Mouse (Mus musculus) spleen, adult 18-20 months (tissue): ENCODE results near the gene Trnp1.

Source experiments
- DNase-seq, 2 experiments: peaks; one replicate each; pipeline ENCODE4 v3.0.0; 2022; ENCODE audit warnings: mixed read lengths in 2 of 2

Gene Trnp1

GRCm38 (mm10) chr4:133458044-133458443 lies 40.3 kb downstream of the Trnp1 start:
- DNase-seq, result no peak

GRCm38 (mm10) chr4:133452433-133452832 lies 45.9 kb downstream of the Trnp1 start:
- DNase-seq, result no peak

GRCm38 (mm10) chr4:133451536-133451935 lies 46.8 kb downstream of the Trnp1 start:
- DNase-seq, result peak; percentile 58 to 86

GRCm38 (mm10) chr4:133449726-133450125 lies 48.6 kb downstream of the Trnp1 start:
- DNase-seq, result peak in 1 of 2 experiments; percentile 59

GRCm38 (mm10) chr4:133448708-133449388 lies 49.5 kb downstream of the Trnp1 start:
- DNase-seq, result no peak

- DNase-seq, result no peak
Measured at GRCm38 (mm10) chr4:133447967-133448366, 50.4 kb downstream of the Trnp1 start.

- DNase-seq, result no peak
Measured at GRCm38 (mm10) chr4:133447366-133447765, 51.0 kb downstream of the Trnp1 start.

- DNase-seq, result no peak
Measured at GRCm38 (mm10) chr4:133445727-133446126, 52.6 kb downstream of the Trnp1 start.

GRCm38 (mm10) chr4:133443085-133443484 lies 55.3 kb downstream of the Trnp1 start:
- DNase-seq, result no peak

GRCm38 (mm10) chr4:133442194-133442593 lies 56.2 kb downstream of the Trnp1 start:
- DNase-seq, result no peak
